Mouse (Mus musculus): ENCODE measurements around the gene Pramef6. TPM values are rescaled to one million over a fixed set of nuclear protein-coding genes. Genes with fewer than 3 reads are reported as not detected.
"Not testable (repeated sequence)": the region's sequence is repeated elsewhere in the genome, so short reads cannot be mapped to it uniquely, and the experiment has no call there.

The Pramef6 gene
- not detected for total RNA-seq (2022)

- DNase-seq: not testable (repeated sequence)
Observed at GRCm38 (mm10) chr4:143900280-143900679, at the start of gene Pramef6. Pramef6 (minus strand) TSS chr4:143900380.

GRCm38 (mm10) chr4:143894406-143894805, 5.8 kb downstream of the Pramef6 start:
- DNase-seq: not testable (repeated sequence)

GRCm38 (mm10) chr4:143882371-143882770, 17.8 kb downstream of the Pramef6 start:
- DNase-seq: not testable (repeated sequence)

- DNase-seq: not testable (repeated sequence)
Observed at GRCm38 (mm10) chr4:143846197-143846596, 54.0 kb downstream of the Pramef6 start, which contains the start of gene Gm13103. Gm13103 (plus strand) TSS chr4:143846497.

Other genes with a start within 250 kb of the Pramef6 start
- not detected for gene Gm13088, start 243.1 kb downstream of the Pramef6 start, total RNA-seq (2022)
- not detected for gene Gm13089, start 197.7 kb downstream of the Pramef6 start, total RNA-seq (2022)
- gene Gm13078, start 180.9 kb downstream of the Pramef6 start, total RNA-seq (2022): not detected
- gene Gm13023, start 111.0 kb downstream of the Pramef6 start, total RNA-seq (2022): not detected
- not detected for gene Gm13084, start 84.3 kb downstream of the Pramef6 start, total RNA-seq (2022)
- gene Gm13103, start 53.9 kb downstream of the Pramef6 start, total RNA-seq (2022): not detected
- not detected for gene Pramef25, start 50.6 kb upstream of the Pramef6 start, total RNA-seq (2022)
- not detected for gene Gm13101, start 66.6 kb upstream of the Pramef6 start, total RNA-seq (2022)
- gene Pramef17, start 94.0 kb upstream of the Pramef6 start, total RNA-seq (2022): not detected
- not detected for gene Pramel4, start 158.7 kb upstream of the Pramef6 start, total RNA-seq (2022)
- not detected for gene Gm13102, start 206.1 kb upstream of the Pramef6 start, total RNA-seq (2022)

All from adrenal gland, adult 8-10 months (tissue).